Mouse (Mus musculus) intestine, postnatal 0 days (tissue): Measurements from ENCODE around the gene Bmpr1a. TPM values are rescaled to one million over a fixed set of nuclear protein-coding genes. Genes with fewer than 3 reads are reported as not detected.

ENCODE experiments used
- ATAC-seq: fragments of 200-750 bp; cut with Nextera tagmentation; 2 replicates; pipeline ENCODE4 v1.8.0; 2017; ENCODE audit warnings: mild to moderate bottlenecking, moderate TSS enrichment, moderate library complexity
- H3K27ac ChIP-seq: fragments of 300-500 bp; sonication (generic); 2 replicates; pipeline ENCODE4 v1.5.1; 2014; ENCODE audit warnings: mild to moderate bottlenecking, low read depth, low read length, moderate library complexity
- H3K27me3 ChIP-seq: fragments of 300-500 bp; sonication (generic); replicated peaks from 2 replicates; pipeline ENCODE4 v1.6.1; 2014; ENCODE audit warnings: low read length, mixed read lengths; ENCODE audit not compliant: control insufficient read depth, insufficient read depth
- H3K36me3 ChIP-seq: fragments of 300-500 bp; sonication (generic); 2 replicates; pipeline ENCODE4 v1.6.1; 2014; ENCODE audit warnings: mild to moderate bottlenecking, moderate library complexity; ENCODE audit not compliant: control insufficient read depth, insufficient read depth
- H3K4me1 ChIP-seq: fragments of 300-500 bp; sonication (generic); replicated peaks from 2 replicates; pipeline ENCODE4 v1.6.1; 2014; ENCODE audit warnings: antibody characterized with exemption, low read length, mixed read lengths; ENCODE audit not compliant: control insufficient read depth, insufficient read depth
- H3K4me2 ChIP-seq: fragments of 300-500 bp; sonication (generic); replicated peaks from 2 replicates; pipeline ENCODE4 v1.6.1; 2014; ENCODE audit warnings: low read depth, mild to moderate bottlenecking, moderate library complexity
- H3K4me3 ChIP-seq: fragments of 300-500 bp; sonication (generic); 2 replicates; pipeline ENCODE4 v1.5.1; 2014; ENCODE audit warnings: low read depth, low read length
- H3K9ac ChIP-seq: fragments of 300-500 bp; sonication (generic); 2 replicates; pipeline ENCODE4 v1.6.1; 2014; ENCODE audit warnings: mild to moderate bottlenecking, low read depth, low read length
- H3K9me3 ChIP-seq: fragments of 300-500 bp; sonication (generic); 2 replicates; pipeline ENCODE4 v1.6.1; 2016; ENCODE audit warnings: mixed run types; ENCODE audit not compliant: control insufficient read depth
- CTCF ChIP-seq: sonication (generic); IDR thresholded peaks from 2 replicates; pipeline ENCODE4 v1.5.1; 2016; ENCODE audit warnings: low read depth, mild to moderate bottlenecking, control low read depth, antibody characterized with exemption, moderate library complexity
- WGBS: fragments of 180-500 bp; shearing (Covaris S2); extraction: QIAGEN DNeasy Blood & Tissue Kit; methylation state at CpG from one replicate; pipeline ENCODE4 v1.1.7; 2014; 5-methylcytosine and 5-hydroxymethylcytosine counted together
- polyA plus RNA-seq: library from polyadenylated mRNA; unstranded; fragments of >200 nt; fragmentation: Nextera tagmentation; extraction: Ambion mirVana; gene quantifications from 2 replicates; pipeline ENCODE4 v1.2.1, GENCODE M21; 2015

Bmpr1a gene
- polyA plus RNA-seq, 1 experiment from 2014 or later = 19.3 TPM

GRCm38 (mm10) chr14:34503759-34504158, 618 bp upstream of the Bmpr1a start:
- H3K27ac ChIP-seq = no peak overlapping the region; the same call in 1 of the 2 replicates
- H3K4me3 ChIP-seq = no peak overlapping the region
- H3K9ac ChIP-seq = no peak overlapping the region
- no peaks in the 10 kb centered on the region for H3K9me3 ChIP-seq
- TF ChIP-seq CTCF = no peak
- 74% methylated on average over 6 of the region's 6 CpGs for WGBS
- H3K4me2 ChIP-seq = no peak overlapping the region
- no peaks in the 10 kb centered on the region for H3K27me3 ChIP-seq
- no peak for ATAC-seq
- H3K36me3 ChIP-seq = no peaks in the 10 kb centered on the region
- H3K4me1 ChIP-seq = 0 out of 2 replicates have a peak, but pooled peaks cover 5% of the 10 kb centered on the region

DNA sequence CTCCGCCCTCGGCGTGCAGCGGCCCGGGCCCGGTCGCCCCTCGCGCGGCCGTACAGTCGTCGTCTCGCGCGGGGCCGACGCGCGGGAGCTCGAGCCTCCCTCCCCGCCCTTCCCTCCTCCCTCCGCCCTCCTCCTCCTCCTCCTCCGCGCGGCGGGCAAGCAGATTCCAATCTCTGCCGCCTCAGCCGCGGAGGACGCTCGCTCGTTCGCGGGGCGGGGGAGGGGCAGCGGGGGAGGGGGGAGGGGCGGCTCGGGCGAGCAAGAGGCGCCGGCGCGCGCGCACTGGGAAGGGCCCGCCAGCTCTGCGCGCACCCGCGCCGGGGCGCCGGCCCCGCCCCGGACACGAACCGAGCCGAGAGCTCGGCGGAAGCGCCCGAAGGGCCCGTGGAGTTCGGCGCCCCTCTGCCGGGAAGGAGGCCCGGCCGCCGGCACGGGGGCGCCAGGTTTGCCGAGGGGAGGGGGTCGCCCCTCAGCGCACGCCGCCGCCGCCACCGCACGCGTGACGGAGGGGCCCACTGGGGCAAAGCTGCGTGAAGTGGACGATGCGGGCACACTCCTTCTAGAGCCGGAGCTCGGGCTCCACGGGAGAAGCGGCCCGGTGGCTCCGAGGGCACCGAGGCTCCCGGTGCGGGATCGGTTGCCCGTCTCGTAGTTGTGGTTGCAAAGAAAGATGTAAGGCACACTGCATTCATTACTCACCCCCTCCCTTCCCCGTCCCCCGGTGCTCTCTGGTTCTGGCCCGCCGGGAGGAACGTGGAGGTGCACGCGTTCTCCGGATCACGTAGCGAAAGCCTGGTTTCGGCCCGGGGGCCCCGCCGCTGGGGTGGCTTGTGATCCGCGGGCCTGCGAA, 441 bp downstream of the Bmpr1a start:
- Histone ChIP-seq H3K9me3 (no peaks in the 10 kb centered on the region), H3K4me2 (peak overlapping the region; percentile 82), H3K27ac (peak overlapping the region; percentile 98), H3K36me3 (no peaks in the 10 kb centered on the region), H3K4me3 (peak overlapping the region; percentile 84), H3K9ac (peak overlapping the region; percentile 99), H3K4me1 (0 out of 2 replicates have a peak, but pooled peaks cover 5% of the 10 kb centered on the region), H3K27me3 (no peaks in the 10 kb centered on the region)
- WGBS = under 1% methylated on average over 95 of the region's 115 CpGs
- TF ChIP-seq CTCF = no peak
- peak; percentile 89 for ATAC-seq

DNA sequence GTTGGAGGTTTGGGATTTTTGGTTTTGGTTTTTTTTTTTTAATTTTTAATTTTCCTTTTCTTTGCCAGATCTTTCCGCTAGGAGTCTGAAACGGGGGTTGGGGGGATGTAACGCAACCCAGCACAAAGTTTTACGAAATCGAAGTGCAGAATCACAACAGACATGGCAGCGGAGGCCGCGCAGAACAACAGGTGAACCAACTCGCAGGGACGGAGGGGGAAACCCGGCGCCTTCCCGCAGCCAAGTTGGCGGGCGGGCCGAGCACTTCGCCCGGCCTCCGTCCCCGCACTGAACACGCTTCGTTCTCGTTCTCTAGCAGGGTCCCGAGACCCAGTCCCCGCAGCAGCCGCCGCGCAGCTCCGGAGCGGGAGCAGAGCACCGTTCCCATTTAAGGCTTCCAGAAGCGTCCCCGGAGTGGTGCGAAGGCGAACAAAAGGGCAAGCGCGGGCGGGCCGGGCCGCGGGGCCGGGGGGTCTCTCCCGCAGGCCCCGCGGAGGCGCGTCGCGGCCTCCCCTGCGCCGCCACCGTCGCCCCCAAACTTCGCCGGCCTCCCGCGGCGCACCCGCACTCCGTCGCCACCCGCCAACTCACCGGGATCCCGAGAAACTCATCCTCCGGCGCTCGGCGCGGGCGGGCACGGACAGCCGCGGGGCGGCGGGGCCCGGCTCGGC, 1.2 kb downstream of the Bmpr1a start:
- Histone ChIP-seq H3K4me3 (peak overlapping the region; percentile 84), H3K4me2 (peak overlapping the region; percentile 82), H3K9me3 (no peaks in the 10 kb centered on the region), H3K4me1 (0 out of 2 replicates have a peak, but pooled peaks cover 5% of the 10 kb centered on the region), H3K27ac (peak overlapping the region; percentile 98), H3K36me3 (no peaks in the 10 kb centered on the region), H3K9ac (peak overlapping the region; percentile 99), H3K27me3 (no peaks in the 10 kb centered on the region)
- WGBS = under 1% methylated on average over 62 of the region's 77 CpGs
- no peak for TF ChIP-seq CTCF
- peak; percentile 21 for ATAC-seq

DNA sequence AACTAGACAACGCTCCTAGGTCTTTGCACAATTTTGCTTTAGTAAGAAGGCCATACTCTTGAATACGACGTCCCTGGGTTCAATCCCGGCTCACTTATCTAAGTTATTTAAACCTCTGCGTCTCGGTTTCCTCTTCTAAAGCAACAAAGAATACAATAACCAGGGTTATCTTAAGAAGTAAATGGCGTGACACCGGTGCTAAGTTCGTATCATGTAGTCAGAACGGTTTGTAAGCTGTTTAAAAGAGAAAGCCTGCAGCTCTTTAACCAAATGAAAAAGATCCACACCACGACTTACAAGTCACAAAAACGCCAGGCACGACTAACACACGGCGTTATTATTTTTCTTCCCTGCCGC, 1.7 kb downstream of the Bmpr1a start:
- no peaks in the 10 kb centered on the region for H3K9me3 ChIP-seq
- WGBS = under 1% methylated on average over 16 of the region's 16 CpGs
- peak overlapping the region; percentile 99 for H3K9ac ChIP-seq
- no peak for ATAC-seq
- H3K36me3 ChIP-seq = no peaks in the 10 kb centered on the region
- H3K27ac ChIP-seq = peak overlapping the region; percentile 98
- peak overlapping the region; percentile 84 for H3K4me3 ChIP-seq
- 0 out of 2 replicates have a peak, but pooled peaks cover 5% of the 10 kb centered on the region for H3K4me1 ChIP-seq
- no peaks in the 10 kb centered on the region for H3K27me3 ChIP-seq
- H3K4me2 ChIP-seq = peak overlapping the region; percentile 82
- no peak for TF ChIP-seq CTCF

DNA sequence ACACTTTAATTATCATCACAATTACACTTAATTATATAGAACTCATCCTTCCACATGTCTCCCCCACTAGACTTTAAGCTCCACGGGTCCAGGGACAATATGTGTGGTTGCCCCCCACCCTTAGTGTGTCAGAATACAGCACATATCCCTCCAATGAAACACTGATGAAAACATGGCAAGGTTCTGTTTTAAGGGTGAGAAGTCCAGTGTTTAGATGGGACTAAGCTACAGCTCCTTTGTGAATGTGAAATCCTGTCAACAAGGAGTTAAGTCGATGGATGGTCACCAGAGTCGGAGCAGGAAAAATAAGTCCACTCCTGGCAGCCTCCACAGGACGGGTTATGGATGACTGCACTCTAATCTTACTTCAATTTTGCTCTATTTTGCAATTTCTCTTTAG, 2.8 kb downstream of the Bmpr1a start:
- peak overlapping the region; percentile 35 for H3K4me2 ChIP-seq
- peak overlapping the region; percentile 84 for H3K4me3 ChIP-seq
- no peak for TF ChIP-seq CTCF
- H3K4me1 ChIP-seq = 0 out of 2 replicates have a peak, but pooled peaks cover 9% of the 10 kb centered on the region
- no peaks in the 10 kb centered on the region for H3K9me3 ChIP-seq
- no peak overlapping the region for H3K9ac ChIP-seq
- no peak overlapping the region for H3K27ac ChIP-seq
- no peak for ATAC-seq
- H3K36me3 ChIP-seq = no peaks in the 10 kb centered on the region
- WGBS = 14% methylated on average over 4 of the region's 4 CpGs
- no peaks in the 10 kb centered on the region for H3K27me3 ChIP-seq

DNA sequence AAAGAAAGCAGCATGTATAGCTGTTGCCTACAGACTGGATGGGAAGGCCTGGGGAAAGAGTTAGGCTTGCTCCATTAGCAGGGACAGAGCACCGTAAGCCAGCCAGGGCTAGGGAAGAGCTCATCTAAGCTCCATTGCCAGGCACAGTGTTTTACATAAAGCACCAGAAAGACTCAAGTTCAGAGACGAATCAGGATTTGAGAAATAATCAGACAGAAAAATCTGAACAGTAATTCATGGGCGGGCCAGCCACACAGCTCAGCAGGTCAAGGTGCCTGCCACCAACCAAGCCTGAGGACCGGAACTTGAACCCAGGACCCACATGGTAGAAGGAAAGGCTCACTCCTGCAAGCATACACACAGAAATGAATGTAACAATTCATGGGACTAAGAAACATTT, 3.5 kb downstream of the Bmpr1a start:
- no peaks in the 10 kb centered on the region for H3K9me3 ChIP-seq
- WGBS = 54% methylated on average over 4 of the region's 4 CpGs
- H3K36me3 ChIP-seq = no peaks in the 10 kb centered on the region
- no peak overlapping the region for H3K9ac ChIP-seq
- no peak overlapping the region for H3K4me3 ChIP-seq
- no peak for ATAC-seq
- no peak for TF ChIP-seq CTCF
- 0 out of 2 replicates have a peak, but pooled peaks cover 9% of the 10 kb centered on the region for H3K4me1 ChIP-seq
- peak overlapping the region; percentile 35 for H3K4me2 ChIP-seq
- H3K27ac ChIP-seq = no peak overlapping the region
- no peaks in the 10 kb centered on the region for H3K27me3 ChIP-seq
